Mouse (Mus musculus) frontal cortex, adult (tissue): ENCODE data around the gene Ddx39b.

Experiments used
- ATAC-seq: cut with Nextera tagmentation; 2 replicates; pipeline ENCODE4 v1.9.2; 2017; ENCODE audit warnings: mild to moderate bottlenecking, moderate library complexity, mixed read lengths; ENCODE audit not compliant: low TSS enrichment

Ddx39b gene

DNA sequence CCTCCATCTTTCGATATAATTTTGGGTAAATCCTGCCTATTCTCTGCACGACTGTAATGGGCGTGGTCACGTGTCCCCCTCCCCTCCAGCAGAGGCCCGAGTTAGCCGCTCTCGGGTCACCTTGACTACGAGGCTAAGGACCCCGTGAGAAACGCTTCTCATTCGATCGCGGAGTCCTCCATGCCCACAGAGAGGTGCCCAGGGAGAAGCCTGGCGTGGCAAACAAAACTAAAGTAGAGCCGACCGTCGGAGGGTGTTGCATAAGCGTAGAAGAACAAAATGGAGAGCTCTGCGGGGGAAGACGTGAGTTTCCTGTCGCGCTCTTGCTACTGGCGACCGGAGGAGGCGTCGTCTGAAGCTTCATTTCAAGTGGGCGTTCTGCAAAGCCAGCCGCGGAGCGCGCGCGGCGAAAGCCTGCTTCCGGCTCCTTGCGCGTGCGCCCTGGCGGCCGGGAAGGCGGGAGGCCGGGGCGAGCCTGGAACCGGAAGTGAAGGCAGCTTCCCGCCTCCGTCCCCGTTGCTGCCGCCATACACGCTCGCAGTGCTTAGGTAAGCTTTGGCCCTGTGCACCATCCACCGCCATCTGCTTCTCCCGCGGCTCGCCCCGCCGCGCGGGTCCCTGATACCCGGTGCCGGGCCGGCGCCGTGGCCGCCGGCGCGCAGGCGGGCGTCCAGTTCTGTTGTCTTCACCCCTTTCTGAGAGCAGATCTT is at the start of gene Ddx39b:
Gene Ddx39b (plus strand): TSS at position 442 of the 710 bp plus-strand sequence.
- peak; percentile 71 for ATAC-seq

DNA sequence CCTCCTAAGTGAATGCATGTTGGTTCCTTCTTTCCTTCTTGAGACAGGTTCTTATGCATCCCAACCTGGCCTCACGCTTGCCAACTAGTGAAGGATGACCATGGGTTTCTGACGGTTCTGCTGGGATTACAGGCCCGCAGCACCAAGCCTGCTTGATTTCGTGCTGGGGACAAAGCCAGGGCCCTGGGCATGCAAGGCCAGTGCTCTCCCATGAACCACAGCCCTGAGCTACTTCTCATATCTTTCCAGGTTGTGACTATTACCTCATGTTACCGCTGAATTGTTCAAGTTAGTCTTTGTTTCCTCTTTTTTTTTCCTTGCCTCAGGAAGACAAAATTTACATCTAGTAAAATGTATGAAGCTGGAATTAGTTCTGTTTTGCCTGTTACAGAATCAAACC is 48.6 kb upstream of the Ddx39b start:
- ATAC-seq: no peak

- ATAC-seq: no peak
Observed at GRCm38 (mm10) chr17:35193881-35194843, 47.4 kb upstream of the Ddx39b start, which contains the start of gene Ltb. Gene Ltb, plus strand, starts transcription at chr17:35194439.

- ATAC-seq: peak; percentile 27; the same call in 1 of the 2 replicates
Observed at GRCm38 (mm10) chr17:35194844-35195630, 46.5 kb upstream of the Ddx39b start.

DNA sequence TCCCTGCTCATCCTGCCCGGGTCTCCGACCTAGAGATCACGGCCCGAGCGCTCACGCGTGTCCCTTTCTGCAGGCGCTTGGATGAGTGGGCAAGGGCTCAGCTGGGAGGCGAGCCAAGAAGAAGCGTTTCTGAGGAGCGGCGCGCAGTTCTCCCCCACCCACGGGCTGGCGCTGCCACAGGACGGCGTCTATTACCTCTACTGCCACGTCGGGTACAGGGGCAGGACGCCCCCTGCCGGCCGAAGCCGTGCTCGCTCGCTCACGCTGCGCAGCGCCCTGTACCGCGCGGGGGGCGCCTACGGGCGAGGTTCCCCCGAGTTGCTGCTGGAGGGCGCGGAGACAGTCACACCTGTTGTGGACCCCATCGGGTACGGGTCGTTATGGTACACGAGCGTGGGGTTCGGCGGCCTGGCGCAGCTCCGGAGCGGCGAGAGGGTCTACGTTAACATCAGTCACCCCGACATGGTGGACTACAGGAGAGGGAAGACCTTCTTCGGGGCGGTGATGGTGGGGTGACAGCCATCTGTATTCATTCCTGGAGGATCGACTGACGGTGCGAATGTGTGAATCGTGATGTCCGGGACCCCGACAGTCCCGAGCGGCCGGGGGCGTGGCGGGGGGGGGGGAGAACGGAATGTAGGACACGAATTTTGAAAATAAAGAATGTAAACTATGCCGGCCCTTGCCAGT is 45.8 kb upstream of the Ddx39b start:
- peak; percentile 72 for ATAC-seq

DNA sequence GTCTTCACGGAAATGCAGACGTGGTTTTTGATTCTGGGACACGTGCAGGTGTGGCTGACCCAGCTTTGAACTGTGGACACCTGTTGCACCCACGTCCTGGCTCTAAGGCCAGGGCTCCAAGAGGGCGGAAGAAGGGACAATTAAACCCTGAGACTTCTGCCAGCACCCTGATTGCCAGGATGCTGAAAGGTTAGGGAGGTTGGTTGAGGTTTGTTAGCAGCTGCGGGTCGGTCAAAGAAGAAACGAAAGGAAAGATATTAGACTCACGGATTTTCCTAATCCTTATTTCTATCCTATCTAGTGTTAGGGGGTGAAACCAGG is 45.3 kb upstream of the Ddx39b start:
- ATAC-seq: no peak

DNA sequence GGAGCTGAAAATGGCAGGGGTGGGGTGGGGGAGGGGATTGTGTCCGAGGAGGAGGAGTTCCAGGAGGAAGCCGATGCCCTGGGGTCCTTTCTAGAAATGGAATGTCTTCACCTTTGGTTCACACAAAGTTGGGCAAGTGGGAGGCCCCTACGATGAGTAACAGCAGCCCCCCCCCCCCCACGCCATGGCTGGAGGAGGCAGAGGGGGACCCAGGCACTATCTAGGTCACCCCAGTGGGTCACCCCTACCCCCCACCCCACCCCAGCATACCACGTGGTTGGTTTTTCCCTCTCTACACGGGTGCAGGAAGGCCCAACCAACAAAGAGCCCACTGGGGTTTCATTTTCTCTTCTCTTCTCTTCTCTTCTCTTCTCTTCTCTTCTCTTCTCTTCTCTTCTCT is 44.4 kb upstream of the Ddx39b start:
- no peak for ATAC-seq

GRCm38 (mm10) chr17:35198029-35198428 is 43.5 kb upstream of the Ddx39b start:
- no peak for ATAC-seq

- no peak for ATAC-seq
Observed at GRCm38 (mm10) chr17:35198946-35199345, 42.6 kb upstream of the Ddx39b start.

DNA sequence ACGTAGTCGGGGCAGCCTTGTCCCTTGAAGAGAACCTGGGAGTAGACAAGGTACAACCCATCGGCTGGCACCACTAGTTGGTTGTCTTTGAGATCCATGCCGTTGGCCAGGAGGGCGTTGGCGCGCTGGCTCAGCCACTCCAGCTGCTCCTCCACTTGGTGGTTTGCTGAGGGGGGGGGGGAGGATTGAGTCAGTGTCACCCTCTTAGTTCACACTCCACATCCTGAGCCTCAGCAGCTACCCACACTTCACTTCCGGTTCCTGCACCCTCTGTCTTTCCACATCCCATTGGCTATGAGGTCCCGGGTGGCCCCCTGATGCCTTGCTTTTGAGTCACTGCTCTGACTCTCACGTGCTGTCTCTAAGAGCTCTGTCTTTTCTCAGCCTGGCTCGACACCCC is 41.1 kb upstream of the Ddx39b start:
- ATAC-seq: no peak

DNA sequence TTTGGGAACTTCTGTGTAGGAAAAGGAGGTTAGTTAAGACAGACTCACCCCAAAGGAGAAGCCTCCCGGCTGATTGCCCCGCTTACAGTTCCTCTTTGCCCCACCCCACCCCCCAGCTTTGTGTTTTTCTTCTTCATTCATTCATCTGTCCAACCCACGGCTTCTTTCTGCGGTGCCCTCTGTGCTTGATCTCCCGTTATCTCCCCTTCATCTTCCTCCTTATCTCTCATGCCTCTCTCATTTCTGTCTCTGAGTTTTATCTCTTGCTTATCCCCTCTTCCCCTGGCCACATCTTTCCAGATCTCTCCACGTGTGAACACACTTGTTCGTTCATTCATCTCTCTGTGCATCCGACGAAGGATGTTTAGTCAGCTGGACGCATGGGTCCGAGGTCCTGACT is 40.4 kb upstream of the Ddx39b start:
- ATAC-seq: no peak

DNA sequence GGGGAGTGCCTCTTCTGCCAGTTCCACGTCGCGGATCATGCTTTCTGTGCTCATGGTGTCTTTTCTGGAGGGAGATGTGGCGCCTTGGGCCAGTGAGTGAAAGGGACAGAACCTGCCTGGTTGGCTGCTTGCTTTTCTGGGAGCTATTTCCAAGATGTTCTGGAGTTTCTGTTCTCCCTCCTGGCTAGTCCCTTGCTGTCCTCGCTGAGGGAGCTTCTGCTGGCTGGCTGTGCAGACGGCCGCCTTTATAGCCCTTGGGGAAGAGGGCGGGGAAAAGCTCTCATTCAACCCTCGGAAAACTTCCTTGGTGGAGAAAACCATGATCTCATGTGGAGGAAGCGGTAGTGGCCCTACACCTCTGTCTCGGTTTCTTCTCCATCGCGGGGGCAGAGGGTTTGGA is 39.8 kb upstream of the Ddx39b start, which contains the start of gene Tnf:
Gene Tnf (minus strand): TSS at position 221 of the 400 bp plus-strand sequence.
- ATAC-seq: no peak

- no peak for ATAC-seq
Observed at GRCm38 (mm10) chr17:35202442-35202841, 39.1 kb upstream of the Ddx39b start.

DNA sequence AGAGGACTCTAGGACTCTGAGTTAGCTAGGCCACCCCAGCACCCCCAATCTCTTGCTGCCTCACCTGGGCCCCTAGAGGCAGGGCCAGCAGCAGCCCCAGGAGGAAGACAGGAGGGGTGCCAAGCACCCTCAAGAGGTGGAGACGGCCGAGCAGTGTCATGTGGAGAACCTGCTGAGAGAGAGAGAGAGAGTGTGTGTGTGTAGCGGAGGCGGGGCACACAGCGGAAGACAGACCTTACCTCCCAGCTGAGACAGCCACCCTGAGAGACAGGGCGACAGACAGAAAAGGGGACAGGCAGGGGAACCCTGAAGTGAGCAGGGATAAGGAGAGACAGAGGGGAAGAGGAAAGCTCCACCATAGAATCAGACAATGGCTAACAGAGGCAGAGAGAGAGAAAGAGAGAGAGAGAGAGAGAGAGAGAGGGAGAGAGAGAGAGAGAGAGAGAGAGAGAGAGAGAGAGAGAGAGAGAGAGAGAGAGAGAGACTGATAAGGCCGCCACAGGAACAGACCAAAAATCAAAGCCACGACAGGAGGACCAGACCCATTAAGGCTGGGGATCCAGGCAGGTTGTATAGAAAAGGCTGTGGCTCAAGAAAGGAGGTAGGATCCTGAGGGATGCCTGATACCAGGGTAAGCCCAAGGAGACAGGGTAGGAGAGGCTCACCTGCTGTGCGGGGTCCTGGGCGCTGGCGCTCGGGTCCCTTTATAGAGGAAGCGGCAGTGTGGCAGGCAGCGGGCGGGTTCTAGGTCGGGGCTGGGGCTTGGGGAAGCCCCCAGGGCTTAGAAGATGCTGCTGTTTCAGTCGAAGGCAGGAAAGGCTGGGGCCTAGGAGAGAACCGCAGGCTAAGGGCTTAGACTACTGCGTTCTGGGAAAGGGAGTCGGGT is 36.8 kb upstream of the Ddx39b start, which contains the start of gene Lta:
Gene Lta (minus strand): TSS at position 858 of the 886 bp plus-strand sequence.
- ATAC-seq: no peak

DNA sequence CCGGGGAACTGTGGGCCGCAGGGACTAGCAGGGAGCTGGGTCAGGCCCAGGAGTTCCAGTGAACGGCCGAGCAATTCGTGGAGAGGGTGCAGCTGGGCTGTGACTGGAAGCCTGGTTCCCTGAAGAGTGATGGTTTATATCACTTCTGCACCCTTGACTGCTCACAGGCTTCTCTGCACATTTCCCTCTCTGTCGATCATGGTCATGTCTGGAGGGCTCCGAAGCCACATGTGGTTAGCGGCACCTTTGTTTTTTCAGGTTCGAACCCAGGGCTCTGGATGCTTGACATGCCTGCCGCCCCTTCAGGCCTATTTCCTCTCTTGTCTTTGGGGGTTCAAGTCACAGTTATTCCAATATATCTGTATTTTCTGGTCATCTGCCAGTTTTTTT is 36.2 kb upstream of the Ddx39b start:
- ATAC-seq: no peak

DNA sequence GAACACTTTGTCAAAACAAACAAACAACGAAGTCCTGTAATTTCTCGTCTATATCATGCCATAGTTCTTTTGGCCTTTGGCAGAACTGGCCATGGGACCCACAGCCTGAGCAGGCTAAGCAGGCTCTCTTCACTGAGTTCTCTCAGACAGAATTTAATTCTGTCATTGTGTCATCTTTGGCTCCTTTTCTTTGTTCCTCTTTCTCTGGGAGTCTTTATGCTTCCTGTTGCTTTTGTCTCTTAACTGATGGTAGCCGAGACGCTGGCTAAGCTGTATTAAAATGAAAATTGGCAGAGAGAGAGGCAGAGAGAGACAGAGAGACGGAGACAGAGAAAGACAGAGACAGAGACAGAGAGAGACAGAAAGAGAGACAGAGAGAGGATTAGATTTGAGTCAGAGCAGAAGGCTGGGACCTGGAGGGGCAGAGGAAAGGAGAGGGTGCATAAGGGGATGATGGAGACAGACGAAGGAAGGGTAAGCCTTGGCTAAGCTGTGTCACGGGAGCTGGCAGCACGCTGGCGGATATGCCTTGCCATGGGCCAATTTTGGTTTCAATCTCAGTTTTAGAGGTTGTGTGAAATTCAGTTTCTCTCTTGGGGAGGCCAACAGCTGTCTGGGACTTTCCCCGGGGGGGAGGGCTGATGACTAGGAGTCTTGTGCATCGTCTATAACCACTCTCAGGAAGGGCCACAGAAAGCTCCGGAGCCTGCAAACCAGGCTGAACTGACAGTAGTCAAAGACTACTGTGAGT is 31.6 kb upstream of the Ddx39b start:
- no peak for ATAC-seq

GRCm38 (mm10) chr17:35210593-35210992 is 31.0 kb upstream of the Ddx39b start:
- no peak for ATAC-seq

- ATAC-seq: no peak
Observed at GRCm38 (mm10) chr17:35213071-35213470, 28.5 kb upstream of the Ddx39b start.

- no peak for ATAC-seq
Observed at GRCm38 (mm10) chr17:35218516-35219193, 22.9 kb upstream of the Ddx39b start.
